Mouse (Mus musculus): ENCODE measurements around the gene Adora3.

DNA sequence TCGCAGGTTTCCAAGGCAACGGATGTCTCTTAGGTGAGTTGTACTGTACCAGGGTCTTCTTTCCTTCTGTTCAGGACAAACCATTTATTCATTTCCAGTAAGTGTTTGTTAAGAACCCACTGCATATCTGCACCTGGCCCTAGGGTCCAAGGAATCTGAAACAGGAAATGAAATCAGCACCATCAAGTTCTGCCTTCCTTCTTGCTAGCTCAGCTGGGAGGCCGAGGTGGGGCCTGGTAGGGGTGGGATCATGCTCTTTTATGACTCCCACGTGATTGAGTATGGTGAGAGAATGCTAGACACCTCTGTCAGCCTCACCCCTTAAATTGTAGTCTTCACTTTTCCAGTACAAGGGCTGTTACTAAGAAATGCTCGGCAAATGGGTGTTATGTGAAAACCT, 13.1 kb upstream of the Adora3 start:
- TF ChIP-seq CTCF (IDR thresholded peaks at IDR 0.05; ENCODE audit: low read depth) (no peak), EP300 (IDR thresholded peaks at IDR 0.05; ENCODE audit: low read depth) (no peak)
